Mouse (Mus musculus): ENCODE results near the gene Cry2. TPM values are rescaled to one million over a fixed set of nuclear protein-coding genes. Genes with fewer than 3 reads are reported as not detected.
A peak's percentile ranks its signal among the peaks of the same experiment; 100 is the strongest.
"Not testable (repeated sequence)": the region's sequence is repeated elsewhere in the genome, so short reads cannot be mapped to it uniquely, and the experiment has no call there.

Cry2 gene
- total RNA-seq, 2 experiments from 2014 or later: 89.1 to 94.8 TPM

DNA sequence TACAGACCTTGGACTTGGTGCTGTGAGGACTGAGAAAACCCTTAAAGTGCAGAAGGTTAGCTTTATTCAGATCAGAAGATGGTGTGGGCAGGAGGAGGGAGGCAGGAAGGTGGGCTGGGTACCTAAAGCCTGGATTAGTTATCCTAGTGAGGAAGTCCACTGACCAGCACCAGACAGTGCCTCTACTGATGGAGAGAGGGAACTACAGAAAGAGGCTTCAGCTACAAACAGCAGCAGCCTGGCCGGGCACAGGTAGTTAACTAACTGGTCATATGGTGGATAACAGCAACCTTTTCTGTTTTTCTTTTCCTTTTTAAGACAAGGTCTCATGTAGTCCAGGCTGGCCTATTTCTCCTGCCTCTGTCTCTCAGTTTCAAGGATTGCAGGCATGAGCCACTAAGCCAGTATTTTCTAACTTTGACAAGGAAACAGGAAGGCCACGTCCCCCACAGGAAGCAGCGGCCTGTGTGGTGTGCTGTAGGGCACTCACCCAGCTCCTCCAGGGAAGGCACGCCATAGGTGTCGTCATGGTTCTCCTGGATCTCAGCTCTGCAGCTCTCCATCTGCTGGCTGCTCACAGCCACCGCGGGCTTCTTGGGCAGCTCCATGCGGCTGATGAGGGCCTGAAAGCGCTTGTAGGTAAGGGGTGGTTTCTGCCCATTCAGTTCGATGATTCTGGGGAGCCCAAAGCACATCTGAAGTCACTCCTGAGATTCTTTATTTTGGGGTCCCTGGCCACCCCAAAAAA, 11.3 kb downstream of the Cry2 start:
- no peak for DNase-seq (ENCODE audit: low spot score in 2 of 2)

DNA sequence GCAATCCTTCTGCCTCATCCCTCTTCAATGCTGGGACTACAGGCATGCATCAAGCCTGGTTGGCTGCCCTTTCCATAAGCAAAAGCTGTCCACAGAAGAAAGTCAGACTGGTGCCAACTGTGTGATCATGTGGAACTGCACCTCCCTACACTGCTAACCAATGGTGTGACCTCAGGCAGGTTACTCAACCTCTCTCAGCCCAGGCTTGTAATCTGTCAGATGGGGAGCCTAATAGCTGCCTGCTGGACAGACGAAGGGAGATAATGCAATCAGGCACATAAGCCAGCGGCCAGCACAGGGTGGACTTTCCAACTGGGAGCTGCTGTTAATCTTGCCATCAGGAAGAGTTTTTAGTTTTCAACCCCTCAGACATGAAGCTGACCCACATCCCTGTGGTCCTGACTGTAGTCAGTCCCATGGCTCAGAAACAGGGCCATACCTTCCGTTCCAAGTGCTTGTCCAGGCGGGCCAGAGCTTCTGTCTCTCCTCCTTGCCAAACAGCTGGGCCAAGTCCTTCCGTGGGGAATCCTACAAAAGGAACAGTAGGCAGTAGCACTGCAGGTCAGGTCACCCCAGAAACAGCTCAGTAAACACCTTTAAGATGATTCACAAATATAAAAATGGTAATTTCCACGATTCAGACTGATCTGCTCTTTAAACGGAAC, 12.0 kb downstream of the Cry2 start:
- no peak for DNase-seq (ENCODE audit: low spot score in 2 of 2)

DNA sequence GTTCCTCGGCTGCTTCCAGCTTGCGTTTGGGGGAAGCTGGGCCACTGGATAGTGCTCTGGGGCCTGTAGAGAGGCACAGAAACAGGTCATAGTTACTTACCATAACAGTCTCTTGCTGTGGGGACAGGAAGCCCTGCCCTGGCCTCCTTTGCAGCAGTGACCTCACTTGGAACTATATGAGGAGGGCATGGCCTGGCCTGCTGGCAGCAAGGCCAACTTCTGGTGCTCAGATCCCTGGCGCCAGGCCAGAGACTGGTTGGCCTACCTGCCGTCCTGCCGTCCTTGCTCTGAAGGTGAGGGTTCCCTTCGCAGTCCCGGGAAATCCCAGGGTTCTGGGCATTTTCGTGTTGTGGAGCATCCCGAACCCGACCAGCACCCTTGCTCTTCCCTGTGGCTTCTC, 22.1 kb downstream of the Cry2 start:
- no peak for DNase-seq (ENCODE audit: low spot score in 2 of 2)

DNA sequence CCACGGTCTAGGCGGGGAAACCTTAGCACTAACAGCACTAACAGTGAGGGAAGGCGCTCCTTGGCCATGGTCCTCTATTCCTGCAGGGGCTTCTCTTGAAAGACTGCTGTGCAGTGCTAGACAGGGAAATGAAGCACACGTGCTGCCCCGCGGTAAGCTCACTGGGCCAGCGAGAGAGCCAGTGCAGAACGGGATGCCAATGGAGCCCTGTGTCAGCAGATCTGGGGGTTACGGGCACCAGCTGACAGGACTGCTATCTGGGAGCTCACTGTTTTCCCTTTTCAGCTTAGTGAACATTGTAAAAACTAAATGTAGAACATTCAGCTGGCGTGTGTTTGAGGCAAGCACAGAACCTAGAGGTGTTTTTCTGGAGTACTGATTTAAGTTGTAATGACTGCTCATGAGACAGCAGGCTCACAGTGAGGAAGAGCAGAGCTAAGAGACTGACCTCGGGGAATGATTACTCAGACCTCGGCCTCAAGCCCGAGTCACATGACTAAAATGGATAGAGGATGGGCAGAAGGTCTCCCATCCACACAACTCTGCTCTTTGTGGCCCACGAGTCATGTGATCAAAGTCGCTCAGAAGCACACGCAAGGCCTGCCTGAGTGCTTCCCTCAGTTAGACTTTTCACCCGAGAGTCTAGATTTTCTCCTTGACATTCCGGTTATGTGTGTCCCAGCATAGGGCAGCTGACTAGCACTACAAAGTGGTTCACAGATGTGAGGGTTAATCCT, 25.4 kb downstream of the Cry2 start:
- DNase-seq (ENCODE audit: low spot score in 2 of 2): no peak

DNA sequence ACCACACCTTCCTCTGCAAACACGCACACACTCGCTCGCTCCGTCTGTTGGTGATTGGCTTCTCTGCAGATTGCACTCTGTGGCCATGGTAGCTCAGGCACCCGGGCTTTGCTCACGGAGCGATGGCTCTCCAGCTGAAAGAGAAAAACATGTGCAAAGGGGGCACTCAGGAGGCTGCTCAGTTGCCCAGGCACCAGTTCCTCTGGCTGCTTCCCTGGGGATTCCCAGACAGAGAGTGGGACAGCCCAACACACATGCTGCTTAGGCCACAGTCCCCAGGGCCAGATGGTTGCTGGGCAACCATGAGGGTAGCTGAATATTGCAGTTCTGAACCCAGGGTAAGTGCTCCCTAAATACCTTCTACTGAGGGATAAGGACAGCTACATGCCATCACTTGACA, 28.2 kb downstream of the Cry2 start:
- no peak for DNase-seq (ENCODE audit: low spot score in 2 of 2)

DNA sequence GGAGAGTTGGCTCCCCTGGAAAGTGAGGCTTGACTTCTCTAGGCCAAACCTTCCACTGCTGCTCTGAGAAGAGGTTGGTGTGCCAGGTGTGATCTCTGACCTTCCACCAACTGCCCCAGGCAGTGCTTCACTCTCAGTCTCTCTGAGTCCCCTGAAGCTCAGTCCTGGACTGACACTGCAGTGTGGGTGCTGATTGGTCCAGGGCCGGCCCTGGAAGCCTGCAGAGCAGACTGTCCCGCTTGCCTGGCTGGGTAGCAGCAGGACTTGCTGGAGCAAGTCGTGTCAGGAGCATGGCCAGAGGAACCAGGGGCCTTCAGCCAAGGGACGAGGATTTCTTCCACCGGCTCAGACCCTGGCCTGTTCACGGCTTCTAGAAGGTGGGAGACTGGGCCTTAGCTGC, 29.1 kb downstream of the Cry2 start:
- no peak for DNase-seq (ENCODE audit: low spot score in 2 of 2)

DNA sequence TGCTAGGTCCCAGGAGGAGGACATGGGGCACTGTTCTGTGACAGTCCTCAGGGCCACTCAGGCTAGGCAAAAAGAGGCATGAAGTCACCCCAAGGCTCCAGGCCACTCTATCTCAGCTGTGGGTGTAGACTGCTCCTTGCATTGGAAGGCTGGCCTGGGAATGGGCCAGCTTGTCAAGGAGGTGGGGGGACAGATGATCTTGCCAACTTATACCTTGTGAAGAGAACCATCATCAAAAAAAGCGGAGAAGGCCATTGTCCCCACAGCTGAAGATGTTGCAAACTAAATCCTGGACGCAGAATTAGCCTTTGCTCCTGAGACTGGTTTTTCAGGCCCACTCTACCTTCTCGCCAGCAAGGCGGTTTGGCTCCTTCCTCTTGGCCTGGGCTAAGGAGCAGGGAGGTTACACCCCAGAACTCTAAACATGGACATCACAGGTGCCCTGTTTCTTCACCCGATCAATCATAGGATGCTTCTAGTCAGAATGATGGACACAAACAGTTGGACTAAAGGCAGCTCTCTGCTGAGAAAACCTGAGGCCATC, 30.0 kb downstream of the Cry2 start:
- no peak for DNase-seq (ENCODE audit: low spot score in 2 of 2)

DNA sequence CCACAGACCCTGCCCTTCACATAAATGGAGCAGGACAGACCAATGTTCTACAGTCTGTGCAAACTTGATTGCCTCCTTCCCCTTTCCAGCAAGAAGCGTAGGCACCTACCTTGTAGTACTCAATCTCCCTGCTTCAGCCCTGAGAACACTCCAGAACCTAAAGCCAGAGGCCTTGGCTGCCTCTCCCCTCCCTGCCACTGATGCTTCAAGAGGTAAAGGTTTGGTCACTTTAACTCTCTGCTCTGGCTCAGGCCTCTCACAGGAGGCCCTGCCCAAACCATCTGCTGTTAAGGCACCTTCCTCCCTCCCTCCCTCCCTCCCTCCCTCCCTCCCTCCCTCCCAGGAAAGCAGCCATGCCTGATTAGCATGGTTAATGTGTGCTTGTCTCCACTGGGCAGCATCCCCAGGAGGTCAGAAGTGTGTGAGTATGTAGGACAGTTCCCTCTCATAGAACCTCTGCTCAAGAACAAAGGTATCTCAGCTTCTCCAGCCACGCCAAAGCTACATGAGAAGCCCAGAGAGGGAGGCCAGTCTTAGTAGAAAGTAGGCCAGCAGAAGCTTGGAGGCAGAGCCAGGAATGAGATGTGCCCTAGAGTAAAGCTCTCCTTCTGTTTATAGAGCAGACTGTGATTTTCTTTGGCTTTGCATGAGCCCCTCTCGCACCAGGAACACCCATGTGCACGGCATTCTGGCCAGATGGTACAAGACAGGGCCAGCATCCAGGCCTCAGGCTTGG, 31.1 kb downstream of the Cry2 start:
- no peak for DNase-seq (ENCODE audit: low spot score in 2 of 2)

DNA sequence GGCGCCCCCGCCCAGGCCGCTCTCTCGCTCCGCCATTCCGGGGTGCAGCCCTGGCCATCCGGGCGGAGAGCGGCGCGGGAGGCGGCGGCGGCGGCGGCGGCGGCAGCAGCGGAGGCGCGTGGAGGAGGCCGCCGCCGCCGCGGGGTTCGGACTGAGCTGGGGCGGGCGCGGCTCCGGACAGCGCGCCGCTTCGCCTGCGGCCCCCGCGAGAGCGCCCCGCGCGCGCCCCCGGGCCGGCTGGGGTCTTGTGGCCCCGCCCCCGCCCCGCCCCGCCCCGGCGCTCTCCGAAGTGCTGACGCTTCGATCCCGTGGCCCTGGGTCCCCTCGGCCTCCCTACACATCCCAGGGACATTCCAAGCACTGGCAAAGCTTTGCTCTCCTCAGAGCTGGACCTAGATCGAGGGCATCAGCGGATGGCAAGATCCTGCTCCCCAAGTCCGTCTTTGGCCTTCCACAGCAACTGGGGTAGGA, 32.7 kb downstream of the Cry2 start, which contains the start of gene Mapk8ip1:
Gene Mapk8ip1 (minus strand): TSS at position 173 of the 471 bp plus-strand sequence.
- DNase-seq (ENCODE audit: low spot score in 2 of 2): peak in 1 of 2 experiments; percentile 53

DNA sequence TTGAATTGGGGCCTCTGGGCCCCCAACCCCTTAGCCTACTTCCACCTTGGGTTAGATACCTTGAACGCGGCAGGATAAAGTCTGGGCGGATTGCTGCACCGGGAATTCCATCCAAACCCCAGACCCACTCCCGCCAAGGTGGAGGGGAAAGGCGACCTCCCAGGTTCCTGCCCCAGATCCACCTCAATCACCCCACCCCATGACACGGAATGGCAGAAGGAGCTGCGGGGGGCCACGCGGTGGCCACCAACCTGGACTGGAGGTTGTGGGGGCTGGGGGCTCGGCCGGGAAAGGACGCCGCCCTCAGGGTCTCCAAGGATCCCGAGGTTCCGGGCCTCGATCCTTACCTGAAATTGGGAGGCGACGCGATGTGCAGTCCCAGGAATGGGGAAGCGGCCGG, 33.2 kb downstream of the Cry2 start:
- no peak for DNase-seq (ENCODE audit: low spot score in 2 of 2)

DNA sequence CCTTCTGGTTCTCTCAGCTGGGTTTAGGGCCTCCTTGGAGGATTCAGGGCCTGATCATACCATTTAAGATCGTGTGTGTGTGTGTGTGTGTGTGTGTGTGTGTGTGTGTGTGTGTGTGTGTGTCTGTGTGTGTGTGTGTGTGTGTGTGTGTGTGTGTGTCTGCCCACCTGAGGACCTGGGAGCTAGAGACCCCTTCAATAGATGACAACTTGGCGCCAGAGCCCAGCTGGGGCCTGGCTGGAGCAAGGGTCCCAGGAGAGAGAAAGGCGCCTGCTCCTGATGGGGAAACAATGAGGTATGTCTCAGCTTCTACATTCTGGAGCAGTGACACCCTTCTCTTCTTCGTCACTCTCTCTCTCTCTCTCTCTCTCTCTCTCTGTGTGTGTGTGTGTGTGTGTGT, 34.0 kb downstream of the Cry2 start:
- not testable (repeated sequence) for DNase-seq (ENCODE audit: low spot score in 2 of 2)

DNA sequence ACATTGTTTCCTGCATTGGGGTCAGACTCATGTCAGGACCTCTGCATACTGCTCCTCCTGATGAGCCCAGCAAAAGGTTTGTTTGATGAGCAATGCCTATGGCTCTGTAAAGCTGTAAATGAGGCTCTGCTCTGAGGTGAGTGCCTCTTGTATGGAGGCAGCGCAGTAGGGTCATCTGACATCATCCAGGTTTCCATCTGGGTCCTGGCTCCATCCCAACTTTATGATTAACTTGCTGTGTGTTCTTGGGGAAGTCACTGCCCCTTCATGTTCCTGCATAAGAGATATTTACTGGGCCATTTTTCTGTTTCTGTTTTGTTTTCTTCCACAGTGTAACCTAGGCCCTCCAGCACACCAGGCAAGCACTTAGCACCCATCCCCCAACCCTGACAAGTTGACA, 36.4 kb downstream of the Cry2 start:
- DNase-seq (ENCODE audit: low spot score in 2 of 2): no peak

DNA sequence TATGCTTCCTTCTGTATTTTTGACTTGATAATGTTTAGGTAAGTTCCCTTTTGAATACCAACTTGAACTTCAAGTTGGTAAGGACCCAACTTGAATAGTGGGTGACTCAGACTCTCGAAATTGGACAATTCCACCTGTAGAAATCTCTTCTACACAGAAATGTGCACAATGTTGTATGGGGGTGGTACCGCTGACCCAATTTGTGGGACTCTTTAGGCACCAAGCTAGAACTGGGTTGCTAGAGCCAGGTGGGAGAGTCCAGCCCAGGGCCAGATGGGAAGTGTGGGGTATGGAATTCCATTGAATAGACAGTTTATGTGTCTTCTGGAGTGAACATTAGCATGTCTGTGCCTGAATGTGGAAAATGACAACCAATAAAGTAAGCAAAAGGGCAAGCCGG, 38.3 kb downstream of the Cry2 start:
- no peak for DNase-seq (ENCODE audit: low spot score in 2 of 2)

DNA sequence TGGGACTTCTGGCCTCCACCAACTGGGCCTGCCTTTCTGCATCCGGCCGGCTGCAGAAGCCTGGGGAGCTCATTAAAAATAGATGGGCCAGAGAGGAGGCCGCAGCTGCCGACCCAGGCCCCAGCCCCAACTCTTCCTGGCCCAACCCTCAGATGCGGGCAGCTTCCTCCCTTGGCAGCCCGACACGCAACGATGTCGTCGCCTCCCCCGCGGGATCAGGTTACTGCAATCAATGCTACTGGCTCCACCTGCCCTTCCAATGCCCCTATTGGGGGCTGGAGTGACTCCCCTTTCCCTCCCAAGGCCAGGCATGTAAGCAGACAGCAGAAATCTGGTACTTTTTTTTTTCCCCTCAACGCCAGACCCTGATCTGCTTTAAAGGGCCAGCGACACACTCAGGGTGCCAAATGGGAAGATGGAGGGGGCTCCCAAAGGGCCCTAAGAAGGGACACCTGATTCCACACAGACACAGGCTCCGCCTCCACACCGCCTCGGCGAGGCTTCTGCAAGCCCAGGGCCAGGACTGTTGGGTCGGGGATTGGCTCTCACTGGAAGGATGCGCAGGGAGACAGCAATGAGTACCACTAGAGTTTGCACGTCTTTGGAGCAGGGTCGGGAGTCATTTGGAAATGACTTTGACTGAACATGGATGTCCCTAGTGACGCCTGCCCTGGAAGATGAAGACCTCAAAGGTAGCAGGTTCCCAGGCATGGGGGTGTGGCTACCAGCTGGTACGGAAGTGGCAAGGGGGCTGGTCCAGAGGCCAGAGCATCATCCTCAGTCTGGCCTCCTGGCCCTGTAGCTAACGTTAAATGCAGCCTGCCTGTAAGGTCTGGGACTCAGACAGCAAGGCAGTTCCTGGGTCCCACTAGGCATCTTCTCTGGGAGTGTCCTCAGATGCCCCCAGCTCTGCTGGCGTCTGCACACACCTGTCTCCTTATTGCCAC, 41.3 kb downstream of the Cry2 start:
- DNase-seq (ENCODE audit: low spot score in 2 of 2): peak in 1 of 2 experiments; percentile 55

DNA sequence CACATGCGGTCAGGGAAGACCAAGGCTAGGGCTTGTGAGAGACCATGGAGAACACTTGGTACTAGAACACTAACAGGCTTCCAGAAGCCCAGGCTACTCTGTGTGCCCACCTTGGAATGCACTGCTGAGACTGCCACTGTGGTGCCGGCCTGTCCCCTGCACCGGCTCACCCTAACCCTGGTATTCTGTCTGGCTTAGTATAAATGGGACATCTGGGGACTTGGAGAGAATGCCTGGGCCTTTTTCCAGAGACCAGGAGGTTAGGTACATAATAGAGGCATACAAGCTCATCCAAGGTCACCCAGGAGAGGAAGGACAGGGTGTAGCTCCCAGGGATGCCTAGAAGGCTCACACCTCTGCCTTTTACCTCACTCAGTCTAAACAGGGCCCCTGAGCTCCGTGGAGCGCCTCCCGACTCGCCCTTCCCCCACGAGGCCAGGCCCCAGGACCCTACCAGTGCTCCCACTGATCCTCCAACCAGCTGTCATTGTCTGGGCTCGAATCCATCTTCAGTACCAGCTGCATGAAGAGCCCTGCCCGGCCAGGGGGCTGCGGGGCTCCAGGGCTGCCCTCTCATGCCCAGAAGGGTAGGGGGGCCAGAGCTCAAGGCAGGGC, 42.0 kb downstream of the Cry2 start:
- no peak for DNase-seq (ENCODE audit: low spot score in 2 of 2)

DNA sequence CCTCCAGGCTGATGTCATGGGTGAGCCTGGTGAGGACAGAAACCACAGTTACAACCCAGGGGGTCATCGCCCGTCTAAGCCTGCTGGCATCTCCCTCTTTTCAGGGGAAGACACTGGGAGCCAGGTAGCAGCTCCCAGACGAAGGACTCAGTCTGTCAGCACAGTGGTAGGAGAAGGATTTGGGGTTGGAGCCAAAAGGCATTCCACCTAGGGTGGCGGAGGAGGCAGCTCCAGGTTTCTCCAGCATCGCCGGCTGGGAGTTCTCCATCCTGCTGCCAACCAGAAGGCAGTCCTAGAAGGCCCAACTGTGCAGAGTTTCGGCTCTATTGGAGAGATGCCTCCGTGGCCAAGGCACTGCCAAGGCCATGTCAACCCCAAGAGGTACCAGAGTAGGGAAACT, 42.7 kb downstream of the Cry2 start:
- DNase-seq (ENCODE audit: low spot score in 2 of 2): no peak

DNA sequence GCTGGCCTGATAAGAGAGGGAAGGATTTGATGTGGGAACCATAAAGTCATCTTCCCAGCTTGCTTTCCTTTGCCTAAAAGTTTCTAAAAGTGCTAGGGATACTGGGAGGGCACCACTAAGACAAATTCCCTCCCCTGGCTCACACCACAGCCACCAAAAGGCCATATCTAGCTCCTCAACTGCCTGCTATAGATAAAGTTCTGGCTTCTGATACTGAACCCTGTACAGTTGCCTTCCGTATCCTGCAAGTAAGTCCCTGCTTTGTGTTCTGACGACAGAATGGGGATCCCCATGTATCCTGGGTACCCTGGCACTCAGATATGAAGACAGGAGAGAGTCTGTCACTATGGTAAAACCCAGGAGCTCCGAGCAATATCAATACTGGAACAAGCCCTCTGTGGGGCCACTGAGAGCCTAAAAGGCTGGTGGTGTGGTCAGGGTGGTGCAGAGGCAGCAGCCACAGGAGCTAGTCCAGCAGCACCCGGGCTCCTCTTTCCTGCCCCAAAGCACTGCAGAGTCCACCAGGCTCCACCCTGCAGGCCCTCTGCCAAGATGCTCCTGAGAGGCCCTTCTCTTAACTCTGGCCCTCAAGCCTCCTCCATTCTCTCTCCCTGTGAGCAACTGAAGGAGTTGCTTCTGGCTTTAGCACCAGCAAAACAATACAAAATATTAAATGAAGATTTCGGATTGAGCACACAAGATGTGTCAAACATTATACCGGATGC, 43.5 kb downstream of the Cry2 start:
- no peak for DNase-seq (ENCODE audit: low spot score in 2 of 2)

DNA sequence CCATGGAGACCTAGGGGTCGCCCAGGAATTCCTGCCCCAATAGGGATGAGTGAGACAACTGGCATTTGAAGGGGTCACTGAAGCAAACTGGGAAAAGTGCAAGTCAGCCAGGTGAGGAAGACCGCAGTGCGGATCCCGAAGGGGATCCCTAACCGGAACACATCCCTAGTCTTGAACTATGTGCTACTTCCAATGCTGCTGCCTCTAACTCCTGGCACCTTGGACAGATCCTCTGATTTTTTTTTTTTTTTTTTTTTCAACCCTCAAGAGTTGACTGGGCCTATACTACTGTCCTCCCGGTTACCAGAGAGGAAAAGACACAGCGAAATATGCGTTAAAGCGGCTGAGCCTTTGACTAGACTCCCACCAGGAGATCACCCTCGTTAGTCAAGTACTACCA, 44.2 kb downstream of the Cry2 start:
- no peak for DNase-seq (ENCODE audit: low spot score in 2 of 2)
